8 mouse cellular contexts compared by ENCODE assay signal in genomic region chr14:57424212-57424561, GRCm38 (mm10). TPM values are rescaled to one million over a fixed set of nuclear protein-coding genes. Genes with fewer than 3 reads are reported as not detected.
A peak's percentile ranks its signal among the peaks of the same experiment; 100 is the strongest.
DNase-seq lines count a peak whose midpoint lies in the region; ATAC-seq and TF ChIP-seq lines count a peak whose summit lies in the region.

No protein-coding gene starts in this region.

- H3K27ac ChIP-seq in heart, embryonic 16.5 days (ENCODE audit: low read length): peak overlapping the region; percentile 36; the same call in 1 of the 2 replicates
- H3K27ac ChIP-seq in hindbrain, embryonic 13.5 days: peak overlapping the region; percentile 83
- peak overlapping the region; percentile 73 for H3K27ac ChIP-seq in midbrain, embryonic 13.5 days

- in situ Hi-C loops in Patski (cut with MboI; ENCODE audit: low pct_unique_long_range_greater_than_20kb): loop anchor here (25.0 kb wide), 1 partner anchor 462 kb away; no protein-coding TSS in a partner anchor

- peak overlapping the region; percentile 78 for H3K9ac ChIP-seq in heart, embryonic 16.5 days (ENCODE audit: low read length)
- peak overlapping the region; percentile 88 for H3K9ac ChIP-seq in hindbrain, embryonic 13.5 days
- H3K9ac ChIP-seq in midbrain, embryonic 13.5 days (replicated peaks): peak overlapping the region; percentile 89

- no peaks in the 10 kb centered on the region for H3K36me3 ChIP-seq in heart, embryonic 16.5 days (ENCODE audit: control insufficient read depth, insufficient read depth)
- no peaks in the 10 kb centered on the region for H3K36me3 ChIP-seq in hindbrain, embryonic 13.5 days
- H3K36me3 ChIP-seq in midbrain, embryonic 13.5 days: no peaks in the 10 kb centered on the region

- H3K27me3 ChIP-seq in heart, embryonic 16.5 days (ENCODE audit: control insufficient read depth, insufficient read depth, low read length): no peaks in the 10 kb centered on the region
- peaks cover 9% of the 10 kb centered on the region for H3K27me3 ChIP-seq in Patski
- H3K27me3 ChIP-seq in hindbrain, embryonic 13.5 days: 0 out of 2 replicates have a peak, but pooled peaks cover 5% of the 10 kb centered on the region
- H3K27me3 ChIP-seq in midbrain, embryonic 13.5 days: no peaks in the 10 kb centered on the region

- no peak for TF ChIP-seq CTCF in Patski (IDR thresholded peaks at IDR 0.05)

- H3K9me3 ChIP-seq in heart, embryonic 16.5 days (replicated peaks; ENCODE audit: control insufficient read depth, low read length): no peaks in the 10 kb centered on the region
- H3K9me3 ChIP-seq in hindbrain, embryonic 13.5 days: no peaks in the 10 kb centered on the region
- H3K9me3 ChIP-seq in midbrain, embryonic 13.5 days: no peaks in the 10 kb centered on the region

- ATAC-seq in heart, embryonic 16.5 days (replicated peaks; ENCODE audit: extremely low read depth, insufficient read depth, low FRiP score): peak; percentile 83
- peak; percentile 91 for ATAC-seq in Patski
- ATAC-seq in hindbrain, embryonic 13.5 days (ENCODE audit: low FRiP score): peak; percentile 91
- no peak; the same call in 1 of the 2 replicates for ATAC-seq in midbrain, embryonic 13.5 days

- peak overlapping the region; percentile 87 for H3K4me2 ChIP-seq in heart, embryonic 16.5 days (ENCODE audit: low read depth, low read length)
- H3K4me2 ChIP-seq in hindbrain, embryonic 13.5 days: peak overlapping the region; percentile 73
- peak overlapping the region; percentile 64 for H3K4me2 ChIP-seq in midbrain, embryonic 13.5 days (replicated peaks)

- under 1% methylated on average over 24 of the region's 24 CpGs for WGBS in heart, embryonic 16.5 days
- WGBS in hindbrain, embryonic 13.5 days: under 1% methylated on average over 24 of the region's 24 CpGs
- WGBS in midbrain, embryonic 13.5 days: under 1% methylated on average over 24 of the region's 24 CpGs

- POLR2A ChIA-PET in Patski (lab: Charles Lee): no interaction called here

- DNase-seq in heart, adult 8-10 months (ENCODE audit: low spot score): no peak
- DNase-seq in Patski (ENCODE audit: low read depth, low spot score): no peak
- DNase-seq in layer of hippocampus, postnatal 14 days (ENCODE audit: low spot score in 2 of 2): no peak
- no peak for DNase-seq in urinary bladder, adult 2 months (ENCODE audit: low spot score)
- DNase-seq in cerebellum, postnatal 14 days: no peak

- peak overlapping the region; percentile 84 for H3K4me3 ChIP-seq in heart, embryonic 16.5 days (ENCODE audit: low read length)
- peak overlapping the region; percentile 95 for H3K4me3 ChIP-seq in hindbrain, embryonic 13.5 days
- H3K4me3 ChIP-seq in midbrain, embryonic 13.5 days (replicated peaks): peak overlapping the region; percentile 92

- CTCF ChIA-PET in Patski (lab: Charles Lee): no interaction called here

- peaks cover 4% of the 10 kb centered on the region for H3K4me1 ChIP-seq in heart, embryonic 16.5 days (ENCODE audit: control insufficient read depth, insufficient read depth, low read length)
- peaks cover 7% of the 10 kb centered on the region; the same call in 1 of the 2 replicates for H3K4me1 ChIP-seq in hindbrain, embryonic 13.5 days (replicated peaks)
- H3K4me1 ChIP-seq in midbrain, embryonic 13.5 days (replicated peaks): peaks cover 11% of the 10 kb centered on the region

RNA-seq across cellular contexts. Expression of gene Ift88, which starts 0.3 kb away (rescaled TPM):
- 5.7 and 6.1 TPM in 2 replicates for polyA plus RNA-seq in heart, embryonic 16.5 days (2015; fragmentation: Nextera tagmentation; extraction: Ambion mirVana)
- 1 to 10 TPM; 3.9 to 5.8 (median 5.1) TPM for total RNA-seq in heart, adult 8-10 months (2022)
- 21.4 TPM for polyA plus RNA-seq in Patski (2021)
- polyA plus RNA-seq in hindbrain, embryonic 13.5 days (2015; fragmentation: Nextera tagmentation; extraction: Ambion mirVana): 21.1 and 23.1 TPM in 2 replicates
- 22.1 and 22.3 TPM in 2 replicates for polyA plus RNA-seq in midbrain, embryonic 13.5 days (2015; fragmentation: Nextera tagmentation; extraction: Ambion mirVana)
- total RNA-seq in layer of hippocampus, postnatal 14 days (2021): 10 to 100 TPM; 13.6 to 14.2 TPM
- polyA plus RNA-seq in urinary bladder, adult 2 months (2012; rRNA removed): 10.1 and 11.5 TPM in 2 replicates

RNA-seq across cellular contexts. Expression of gene Cryl1, which starts 25.9 kb away (rescaled TPM):
- polyA plus RNA-seq in heart, embryonic 16.5 days (2015; fragmentation: Nextera tagmentation; extraction: Ambion mirVana): 13.9 and 16.6 TPM in 2 replicates
- 1 to 10 TPM; 6.5 to 8.4 (median 7.5) TPM for total RNA-seq in heart, adult 8-10 months (2022)
- 5.9 TPM for polyA plus RNA-seq in Patski (2021)
- 9.2 and 10.8 TPM in 2 replicates for polyA plus RNA-seq in hindbrain, embryonic 13.5 days (2015; fragmentation: Nextera tagmentation; extraction: Ambion mirVana)
- polyA plus RNA-seq in midbrain, embryonic 13.5 days (2015; fragmentation: Nextera tagmentation; extraction: Ambion mirVana): 5.6 and 6.6 TPM in 2 replicates
- 10 to 100 TPM; 23.3 to 23.5 TPM for total RNA-seq in layer of hippocampus, postnatal 14 days (2021)
- polyA plus RNA-seq in urinary bladder, adult 2 months (2012; rRNA removed): 52.6 and 67.9 TPM in 2 replicates
